Comparison of ENCODE assay signal across 18 mouse cellular contexts in the genomic region with DNA sequence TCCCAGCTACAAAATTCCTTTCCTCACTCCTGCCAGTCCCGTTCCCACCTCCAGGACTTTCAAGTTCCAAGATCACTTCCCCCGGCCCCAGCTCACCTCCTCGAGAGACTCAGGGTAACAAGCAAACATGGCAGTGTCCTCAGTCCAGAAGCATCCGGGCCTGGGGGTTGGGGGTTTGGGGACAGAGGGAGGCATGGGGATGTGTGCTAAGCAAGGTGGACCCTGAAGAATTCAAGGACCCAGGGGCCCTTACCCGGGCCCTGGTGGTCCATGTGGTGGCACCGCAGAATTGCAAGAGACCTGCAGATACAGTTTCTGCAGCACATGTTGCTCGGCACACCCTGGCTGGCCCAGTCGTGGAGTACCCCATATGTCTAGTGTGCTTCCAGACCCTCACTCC.
"Had no signal": no experiment of that assay in that cellular context is flagged by ENCODE, and none has a peak within 500 bp of the region (broad histone marks: within the 10 kb centered on the region; RNA-seq: fewer than 3 reads in every experiment).

No protein-coding gene starts in this region.

- H3K4me3 ChIP-seq: midbrain, embryonic 10.5 days; midbrain, embryonic 12.5 days; myocyte; neural tube, embryonic 13.5 days; neural tube, embryonic 15.5 days had no signal

- H3K9ac ChIP-seq: lung, embryonic 14.5 days; midbrain, embryonic 12.5 days; neural tube, embryonic 13.5 days; neural tube, embryonic 15.5 days had no signal

- H3K27me3 ChIP-seq: midbrain, embryonic 12.5 days; neural tube, embryonic 13.5 days; neural tube, embryonic 15.5 days had no signal

- H3K27ac ChIP-seq: midbrain, embryonic 10.5 days; midbrain, embryonic 12.5 days; neural tube, embryonic 13.5 days; neural tube, embryonic 15.5 days had no signal

- DNase-seq: lung, adult 18-20 months; lung, embryonic 14.5 days; lung, postnatal 10 days; lung, postnatal 4 days; retina, postnatal 1 day; right cerebral cortex, adult 18-20 months; right cerebral cortex, postnatal 25 days; right cerebral cortex, postnatal 4 days; spleen, adult 18-20 months; thymus, adult 18-20 months; thymus, postnatal 14 days; thymus, postnatal 36 days had no signal

- H3K36me3 ChIP-seq: midbrain, embryonic 10.5 days; midbrain, embryonic 12.5 days; neural tube, embryonic 13.5 days; neural tube, embryonic 15.5 days had no signal

- ATAC-seq: midbrain, embryonic 16.5 days had no signal

- H3K4me2 ChIP-seq: lung, embryonic 14.5 days; midbrain, embryonic 12.5 days; neural tube, embryonic 13.5 days; neural tube, embryonic 15.5 days had no signal

- H3K9me3 ChIP-seq: midbrain, embryonic 10.5 days; midbrain, embryonic 12.5 days; neural tube, embryonic 13.5 days; neural tube, embryonic 15.5 days had no signal

- H3K4me1 ChIP-seq: midbrain, embryonic 10.5 days; midbrain, embryonic 12.5 days; neural tube, embryonic 13.5 days; neural tube, embryonic 15.5 days had no signal
